Mouse (Mus musculus) gastrocnemius, postnatal 25 days (tissue): ENCODE data around the gene Dolk. TPM values are rescaled to one million over a fixed set of nuclear protein-coding genes. Genes with fewer than 3 reads are reported as not detected.
A peak's percentile ranks its signal among the peaks of the same experiment; 100 is the strongest.

Source experiments
- DNase-seq: peaks from one replicate; pipeline ENCODE4 v3.0.0; 2022
- long read RNA-seq, 2 experiments: library from polyadenylated mRNA; stranded (forward); transcript quantifications; one replicate each; pipeline ENCODE4 v2.0.0; 2021
- total RNA-seq, 2 experiments: library from RNA; stranded (reverse); gene quantifications; 1 replicate in 1 of 2; 2 replicates in 1 of 2; pipeline ENCODE4 v1.2.3; 2021

Gene Dolk
- 10 to 100 TPM; 18.2 to 20.0 TPM for total RNA-seq
- long read RNA-seq, experiment 1, transcript Dolk-201 (1 exons, 2,104 nt), result major isoform, 42 of 42 reads
- long read RNA-seq, experiment 1, partial matches to known transcripts, result 0 of 42 reads
- long read RNA-seq, experiment 1, other reads (novel, unspliced or antisense), result 0 of 42 reads
- long read RNA-seq, experiment 2, transcript Dolk-201 (1 exons, 2,104 nt), result major isoform, 44 of 44 reads
- long read RNA-seq, experiment 2, partial matches to known transcripts, result 0 of 44 reads
- long read RNA-seq, experiment 2, other reads (novel, unspliced or antisense), result 0 of 44 reads

GRCm38 (mm10) chr2:30286192-30287026 is at the start of gene Dolk, which contains the start of gene Nup188:
TSS of gene Dolk (minus strand) at chr2:30286334.
TSS of gene Nup188 (plus strand) at chr2:30286397.
- peak; percentile 93 for DNase-seq

- DNase-seq, result no peak
Measured at GRCm38 (mm10) chr2:30335324-30335723, 49.2 kb upstream of the Dolk start.

- no peak for DNase-seq
Measured at GRCm38 (mm10) chr2:30328791-30329190, 42.7 kb upstream of the Dolk start.

GRCm38 (mm10) chr2:30327276-30327675 is 41.1 kb upstream of the Dolk start:
- DNase-seq, result no peak

GRCm38 (mm10) chr2:30325296-30325695 is 39.2 kb upstream of the Dolk start:
- DNase-seq, result no peak

GRCm38 (mm10) chr2:30323111-30323510 is 37.0 kb upstream of the Dolk start:
- no peak for DNase-seq

GRCm38 (mm10) chr2:30319260-30319659 is 33.1 kb upstream of the Dolk start:
- no peak for DNase-seq

- DNase-seq, result no peak
Measured at GRCm38 (mm10) chr2:30316955-30317354, 30.8 kb upstream of the Dolk start.

GRCm38 (mm10) chr2:30316136-30316535 is 30.0 kb upstream of the Dolk start:
- no peak for DNase-seq

GRCm38 (mm10) chr2:30311481-30311880 is 25.3 kb upstream of the Dolk start:
- DNase-seq, result no peak

GRCm38 (mm10) chr2:30309351-30309750 is 23.2 kb upstream of the Dolk start:
- no peak for DNase-seq

GRCm38 (mm10) chr2:30306087-30306486 is 20.0 kb upstream of the Dolk start:
- DNase-seq, result no peak

- DNase-seq, result no peak
Measured at GRCm38 (mm10) chr2:30299966-30300365, 13.8 kb upstream of the Dolk start.

GRCm38 (mm10) chr2:30299525-30299924 is 13.4 kb upstream of the Dolk start:
- no peak for DNase-seq

GRCm38 (mm10) chr2:30287027-30287373 is 866 bp upstream of the Dolk start:
- no peak for DNase-seq

GRCm38 (mm10) chr2:30285416-30286181 is 535 bp downstream of the Dolk start:
- DNase-seq, result no peak

GRCm38 (mm10) chr2:30285004-30285403 is 1.1 kb downstream of the Dolk start:
- no peak for DNase-seq

GRCm38 (mm10) chr2:30283193-30283592 is 2.9 kb downstream of the Dolk start:
- no peak for DNase-seq

GRCm38 (mm10) chr2:30281651-30282050 is 4.5 kb downstream of the Dolk start:
- DNase-seq, result no peak

- DNase-seq, result no peak
Measured at GRCm38 (mm10) chr2:30280743-30281142, 5.4 kb downstream of the Dolk start, which contains the start of gene Gm28038. TSS of gene Gm28038 (plus strand) at chr2:30281043.

- DNase-seq, result peak; percentile 76
Measured at GRCm38 (mm10) chr2:30270134-30270533, 16.0 kb downstream of the Dolk start.

- DNase-seq, result no peak
Measured at GRCm38 (mm10) chr2:30269241-30269990, 16.7 kb downstream of the Dolk start.
